Mouse (Mus musculus) T-helper 1 cell (primary cell): ENCODE measurements around the gene Gm7942.

Experiments
- in situ Hi-C: fragments of 300-600 bp; cut with MboI, MseI; formaldehyde crosslinking; loops from one replicate; pipeline ENCODE4 v1.15.1; 2025; ENCODE audit warnings: high pct_unique_total_duplicates

Gm7942 gene

DNA sequence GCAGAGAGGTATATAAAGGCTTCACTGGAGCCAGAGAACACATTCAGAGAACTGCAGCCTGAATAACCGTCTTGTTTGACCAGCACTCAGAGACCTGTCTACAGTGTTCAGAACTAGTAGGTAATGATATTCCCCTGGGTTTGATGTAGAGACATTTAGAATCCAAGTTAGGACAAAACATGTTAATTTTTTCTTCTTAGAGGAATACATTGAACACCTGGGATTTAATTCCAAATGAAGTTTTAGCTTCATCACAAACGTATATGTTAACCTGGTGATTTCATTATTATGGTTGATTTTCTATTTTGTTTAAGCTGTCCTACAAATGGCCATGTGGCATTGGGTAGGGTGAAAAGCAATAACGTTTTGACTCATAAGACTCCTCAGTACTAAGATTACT is at the start of gene Gm7942:
Gene Gm7942 (plus strand): TSS at position 301 of the 400 bp plus-strand sequence.
- in situ Hi-C loops = loop anchor here (25.0 kb wide), 1 partner anchor 331 kb away; no protein-coding TSS in a partner anchor
